27 mouse cellular contexts compared by ENCODE assay signal in genomic region chr17:80618890-80619289, GRCm38 (mm10). TPM values are rescaled to one million over a fixed set of nuclear protein-coding genes. Genes with fewer than 3 reads are reported as not detected.
DNase-seq lines count a peak whose midpoint lies in the region; ATAC-seq and TF ChIP-seq lines count a peak whose summit lies in the region.
"Had no signal": no experiment of that assay in that cellular context is flagged by ENCODE, and none has a peak within 500 bp of the region (broad histone marks: within the 10 kb centered on the region; RNA-seq: fewer than 3 reads in every experiment).

No protein-coding gene starts in this region.

- H3K4me1 ChIP-seq in midbrain, embryonic 15.5 days = peaks cover 4% of the 10 kb centered on the region; the same call in 1 of the 2 replicates
- H3K4me1 ChIP-seq in midbrain, embryonic 13.5 days (replicated peaks) = no peaks in the 10 kb centered on the region
- H3K4me1 ChIP-seq in cortical plate, adult 2 months (ENCODE audit: control insufficient read depth, insufficient read depth, low read length) = peaks cover 3% of the 10 kb centered on the region
- H3K4me1 ChIP-seq: forebrain, embryonic 12.5 days; hindbrain, embryonic 10.5 days; intestine, embryonic 15.5 days; limb, embryonic 10.5 days; limb, embryonic 15.5 days had no signal

- no peak for TF ChIP-seq POLR2A in cortical plate, adult 2 months (IDR thresholded peaks at IDR 0.05; ENCODE audit: extremely low read depth, insufficient read depth, low read length)

- no peak overlapping the region for H3K4me2 ChIP-seq in midbrain, embryonic 15.5 days
- H3K4me2 ChIP-seq in midbrain, embryonic 13.5 days (replicated peaks) = no peak overlapping the region
- H3K4me2 ChIP-seq: forebrain, embryonic 12.5 days; intestine, embryonic 15.5 days; limb, embryonic 15.5 days had no signal

- peaks cover 10% of the 10 kb centered on the region for H3K36me3 ChIP-seq in midbrain, embryonic 15.5 days (replicated peaks)
- H3K36me3 ChIP-seq in midbrain, embryonic 13.5 days = peaks cover 25% of the 10 kb centered on the region
- H3K36me3 ChIP-seq: G1E had no signal

- no peaks in the 10 kb centered on the region for H3K9me3 ChIP-seq in midbrain, embryonic 15.5 days
- H3K9me3 ChIP-seq in midbrain, embryonic 13.5 days = no peaks in the 10 kb centered on the region
- H3K9me3 ChIP-seq: forebrain, embryonic 12.5 days; G1E; hindbrain, embryonic 10.5 days; intestine, embryonic 15.5 days; limb, embryonic 10.5 days; limb, embryonic 15.5 days had no signal

- no peaks in the 10 kb centered on the region for H3K27me3 ChIP-seq in midbrain, embryonic 15.5 days (replicated peaks)
- H3K27me3 ChIP-seq in midbrain, embryonic 13.5 days = no peaks in the 10 kb centered on the region
- H3K27me3 ChIP-seq: forebrain, embryonic 12.5 days; intestine, embryonic 15.5 days; limb, embryonic 15.5 days had no signal

- 0 out of 2 replicates have a peak overlapping the region, but pooled peaks have one; percentile 14 for H3K27ac ChIP-seq in midbrain, embryonic 15.5 days
- no peak overlapping the region for H3K27ac ChIP-seq in midbrain, embryonic 13.5 days
- no peak overlapping the region for H3K27ac ChIP-seq in cortical plate, adult 2 months (ENCODE audit: insufficient read depth, low read length)
- H3K27ac ChIP-seq: forebrain, embryonic 12.5 days; hindbrain, embryonic 10.5 days; intestine, embryonic 15.5 days; kidney, postnatal 0 days; limb, embryonic 10.5 days; limb, embryonic 15.5 days; liver, embryonic 14.5 days; macrophage; stomach, postnatal 0 days had no signal

- 0 out of 2 replicates have a peak, but pooled peaks have one; percentile 9 for TF ChIP-seq CTCF in cortical plate, adult 2 months (IDR thresholded peaks at IDR 0.05; ENCODE audit: extremely low read depth, insufficient read depth, low read length)

- H3K4me3 ChIP-seq in midbrain, embryonic 15.5 days = no peak overlapping the region
- H3K4me3 ChIP-seq in midbrain, embryonic 13.5 days (replicated peaks) = no peak overlapping the region
- no peak overlapping the region for H3K4me3 ChIP-seq in cortical plate, adult 2 months (ENCODE audit: insufficient read depth, low read length)
- H3K4me3 ChIP-seq: erythroblast, embryonic 14.5 days; forebrain, embryonic 12.5 days; hindbrain, embryonic 10.5 days; intestine, embryonic 15.5 days; limb, embryonic 10.5 days; limb, embryonic 15.5 days had no signal

- peak; percentile 28 to 36 for DNase-seq in cerebellum, adult 18-20 months
- DNase-seq in cerebellum, postnatal 14 days = no peak
- no peak for DNase-seq in frontal cortex, postnatal 10 days (ENCODE audit: low spot score in 2 of 2)
- DNase-seq: adrenal gland, adult 8-10 months; heart, postnatal 14 days; kidney, adult 8-10 months; kidney, postnatal 4 days; right cerebral cortex, postnatal 4 days; thymus, adult 18-20 months; thymus, postnatal 25 days had no signal

- ATAC-seq in frontal cortex, adult (ENCODE audit: low TSS enrichment) = peak; percentile 56
- ATAC-seq in midbrain, embryonic 15.5 days (replicated peaks) = no peak
- ATAC-seq in midbrain, embryonic 13.5 days = no peak
- ATAC-seq: hindbrain, embryonic 16.5 days; intestine, embryonic 15.5 days had no signal

- H3K9ac ChIP-seq in midbrain, embryonic 15.5 days = no peak overlapping the region
- no peak overlapping the region for H3K9ac ChIP-seq in midbrain, embryonic 13.5 days (replicated peaks)
- H3K9ac ChIP-seq: forebrain, embryonic 12.5 days; intestine, embryonic 15.5 days; limb, embryonic 15.5 days; liver, embryonic 14.5 days had no signal

- WGBS in midbrain, embryonic 15.5 days = 73% methylated on average over 5 of the region's 5 CpGs
- 79% methylated on average over 5 of the region's 5 CpGs for WGBS in midbrain, embryonic 13.5 days

RNA-seq across cellular contexts. Expression of gene Cdkl4, which starts 41.3 kb away (rescaled TPM):
- polyA plus RNA-seq in midbrain, embryonic 15.5 days (2015; fragmentation: Nextera tagmentation; extraction: Ambion mirVana) = 5.1 and 5.5 TPM in 2 replicates
- 1.8 and 2.9 TPM in 2 replicates for polyA plus RNA-seq in midbrain, embryonic 13.5 days (2015; fragmentation: Nextera tagmentation; extraction: Ambion mirVana)
- polyA plus RNA-seq in cortical plate, adult 2 months (2012; rRNA removed) = 12.4 and 14.0 TPM in 2 replicates
- polyA plus RNA-seq: erythroblast, embryonic 14.5 days; G1E; heart, embryonic 14.5 days had no signal

Comparison
In these comparisons a context has a peak if more than half of its experiments do, and no peak if none do; other contexts are left out.
1. DNase-seq: peak in cerebellum, adult 18-20 months (2 of 2); none in cerebellum, postnatal 14 days (0 of 2) and frontal cortex, postnatal 10 days (0 of 2).